Mouse (Mus musculus) ovary, postnatal 10 days (tissue): ENCODE results near the gene Casp9.

Experiments used
- DNase-seq: peaks from one replicate; pipeline ENCODE4 v3.0.0; 2022; ENCODE audit warnings: low spot score

The Casp9 gene

DNA sequence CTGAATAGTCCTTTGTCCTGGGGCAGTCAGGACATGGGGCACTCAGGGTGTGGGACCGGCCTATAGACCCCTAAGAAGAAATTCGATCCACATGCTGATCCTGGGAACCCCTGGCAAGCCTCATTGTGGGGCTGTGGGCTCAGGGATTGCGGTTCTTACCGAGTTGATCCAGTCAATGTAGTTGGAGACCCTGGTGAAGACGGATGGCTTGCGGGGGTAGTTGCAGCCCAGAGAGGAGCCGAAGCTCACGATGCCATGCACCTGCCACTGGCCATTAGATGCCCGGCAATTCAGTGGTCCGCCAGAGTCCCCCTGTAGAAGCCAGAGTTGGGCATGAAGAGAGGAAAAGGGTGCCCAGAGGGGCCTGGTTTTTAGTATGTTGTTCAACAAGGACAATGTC lies 24.3 kb downstream of the Casp9 start:
- DNase-seq: no peak

GRCm38 (mm10) chr4:141818861-141819260 lies 25.4 kb downstream of the Casp9 start:
- DNase-seq: no peak

GRCm38 (mm10) chr4:141819316-141819715 lies 25.9 kb downstream of the Casp9 start:
- DNase-seq: no peak

- DNase-seq: no peak
Observed at GRCm38 (mm10) chr4:141821178-141821577, 27.8 kb downstream of the Casp9 start.

DNA sequence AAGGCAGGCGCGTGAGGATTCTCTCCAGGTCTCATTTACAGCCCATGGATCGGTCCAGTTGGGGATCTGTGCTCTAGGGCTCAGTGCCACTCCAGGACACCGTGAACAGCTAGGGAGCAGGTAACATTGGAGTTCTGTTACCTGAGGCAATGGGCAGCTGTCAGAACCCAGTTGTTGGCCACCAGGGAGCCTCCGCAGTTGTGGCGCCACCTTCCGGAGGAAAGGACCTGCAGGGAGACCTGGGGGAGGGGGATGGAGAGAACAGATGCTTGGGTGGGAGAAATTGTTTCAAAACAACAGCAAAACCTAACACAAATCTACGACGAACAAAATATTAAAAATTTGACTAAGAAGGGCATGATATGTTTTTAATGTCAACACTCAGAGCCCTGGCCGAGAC lies 28.7 kb downstream of the Casp9 start:
- DNase-seq: no peak

DNA sequence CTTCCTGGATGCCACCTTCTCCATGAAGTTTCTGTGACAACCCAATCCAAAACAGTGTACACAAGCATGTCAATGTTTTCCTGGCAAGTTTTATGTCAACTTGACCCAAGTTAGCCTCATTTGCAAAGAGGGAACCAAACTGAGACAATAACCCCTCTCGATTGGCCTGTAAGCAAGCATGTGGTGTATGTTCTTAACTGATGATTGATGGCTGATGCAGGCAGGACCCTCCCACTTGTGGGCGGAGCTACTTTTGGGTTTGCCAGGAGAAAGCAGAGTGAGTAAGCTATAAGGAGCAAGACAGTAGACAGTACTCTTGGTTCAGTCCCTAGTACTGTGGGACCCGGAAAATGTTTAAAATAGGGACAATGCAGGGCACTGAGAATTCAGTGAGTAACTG lies 29.6 kb downstream of the Casp9 start:
- no peak for DNase-seq

GRCm38 (mm10) chr4:141826060-141826459 lies 32.6 kb downstream of the Casp9 start, which contains the start of gene Cela2a:
Gene Cela2a (minus strand): TSS chr4:141826160.
- DNase-seq: no peak

- DNase-seq: no peak
Observed at GRCm38 (mm10) chr4:141827401-141827800, 34.0 kb downstream of the Casp9 start.

- no peak for DNase-seq
Observed at GRCm38 (mm10) chr4:141828177-141828576, 34.8 kb downstream of the Casp9 start.

- DNase-seq: no peak
Observed at GRCm38 (mm10) chr4:141830381-141830780, 37.0 kb downstream of the Casp9 start.

GRCm38 (mm10) chr4:141831361-141831760 lies 37.9 kb downstream of the Casp9 start:
- no peak for DNase-seq

DNA sequence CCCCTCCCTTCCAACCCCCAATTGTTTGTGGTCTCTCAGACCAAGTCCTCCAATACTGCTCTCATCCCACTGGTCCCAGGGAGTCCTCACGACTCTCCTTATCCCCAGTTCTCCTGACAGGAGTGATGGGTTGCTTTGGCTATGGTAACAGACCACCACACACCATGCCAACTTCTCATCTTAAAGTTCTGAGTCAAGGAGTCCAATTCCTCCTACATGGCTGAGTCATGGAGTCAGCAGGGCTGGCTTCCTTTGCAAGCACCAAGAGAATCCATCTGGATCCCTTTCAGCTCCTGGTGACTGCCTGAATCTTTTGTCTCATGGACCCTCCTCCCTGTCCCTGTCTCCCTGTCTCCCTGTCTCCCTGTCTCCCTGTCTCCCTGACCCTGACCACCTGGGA lies 40.5 kb downstream of the Casp9 start:
- no peak for DNase-seq

DNA sequence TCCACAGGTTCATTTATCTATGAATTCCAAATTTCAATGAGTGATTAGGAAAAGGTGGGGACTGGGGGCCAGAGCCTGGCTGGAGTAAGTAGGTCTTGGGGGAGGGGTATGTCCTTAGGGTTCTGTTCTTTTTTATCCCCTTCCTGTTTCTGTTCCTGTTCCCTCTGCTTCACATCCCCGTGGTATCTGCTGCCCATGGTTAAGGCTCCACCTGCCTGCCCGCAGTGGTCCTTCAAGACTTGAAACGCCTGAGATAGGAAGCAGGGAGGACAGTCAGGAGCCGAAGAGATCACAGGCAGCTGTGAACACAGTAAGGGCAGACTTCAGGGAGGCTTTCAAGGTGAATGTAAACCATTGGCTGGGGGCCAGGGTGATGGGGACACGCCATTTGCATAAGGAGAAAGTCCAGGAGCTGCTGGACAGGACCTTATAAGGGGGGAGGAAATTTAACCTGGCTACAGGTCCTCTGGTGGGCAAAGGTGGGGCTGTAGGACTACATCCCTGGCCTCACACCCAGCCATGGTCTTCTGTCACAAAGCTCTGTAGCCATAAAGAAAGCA lies 41.2 kb downstream of the Casp9 start:
- no peak for DNase-seq

DNA sequence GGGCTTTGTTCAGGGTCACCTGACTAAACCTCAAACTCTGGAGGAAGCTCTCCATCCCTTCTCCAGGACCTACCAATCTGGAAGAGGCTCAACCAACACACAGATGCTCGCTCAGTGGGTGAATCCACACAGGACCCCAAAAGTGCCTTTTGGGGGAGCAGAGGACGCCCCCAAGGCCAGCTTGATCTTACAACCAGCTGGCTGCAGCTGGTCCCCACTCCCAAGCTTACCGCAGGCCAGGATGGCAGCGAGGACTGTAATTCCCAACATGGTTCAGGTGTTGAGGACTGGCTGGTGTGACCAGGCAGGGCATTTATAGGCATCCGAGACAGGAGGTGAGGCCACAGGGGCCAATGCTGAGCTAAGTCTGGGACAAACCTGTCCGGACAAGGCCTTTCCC lies 52.6 kb downstream of the Casp9 start, which contains the start of gene Ctrc:
TSS of gene Ctrc (minus strand) at position 361 of the 400 bp plus-strand sequence.
- no peak for DNase-seq

DNA sequence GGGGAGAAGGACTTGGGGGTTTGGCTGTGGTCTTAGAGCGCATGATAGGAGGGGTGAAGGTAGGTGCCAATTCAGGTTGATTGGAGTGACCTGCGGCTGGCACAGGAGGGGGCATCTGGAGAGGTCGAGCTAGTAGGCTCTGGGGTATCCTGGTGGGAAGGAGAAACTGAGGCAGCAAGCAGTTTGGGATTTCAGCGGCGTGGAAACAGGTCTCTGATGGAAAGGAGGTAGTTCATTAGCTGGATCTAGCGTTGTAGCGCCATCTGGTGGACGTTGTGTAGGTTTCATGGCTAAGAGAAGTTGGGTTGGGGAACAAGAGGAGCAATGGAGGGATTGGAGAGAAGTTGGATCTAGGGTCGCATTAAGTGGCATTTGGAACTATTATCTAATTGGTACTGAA lies 60.0 kb downstream of the Casp9 start:
- DNase-seq: no peak

- peak; percentile 71 for DNase-seq
Observed at GRCm38 (mm10) chr4:141857422-141857930, 64.1 kb downstream of the Casp9 start.

GRCm38 (mm10) chr4:141858501-141858900 lies 65.1 kb downstream of the Casp9 start:
- no peak for DNase-seq

DNA sequence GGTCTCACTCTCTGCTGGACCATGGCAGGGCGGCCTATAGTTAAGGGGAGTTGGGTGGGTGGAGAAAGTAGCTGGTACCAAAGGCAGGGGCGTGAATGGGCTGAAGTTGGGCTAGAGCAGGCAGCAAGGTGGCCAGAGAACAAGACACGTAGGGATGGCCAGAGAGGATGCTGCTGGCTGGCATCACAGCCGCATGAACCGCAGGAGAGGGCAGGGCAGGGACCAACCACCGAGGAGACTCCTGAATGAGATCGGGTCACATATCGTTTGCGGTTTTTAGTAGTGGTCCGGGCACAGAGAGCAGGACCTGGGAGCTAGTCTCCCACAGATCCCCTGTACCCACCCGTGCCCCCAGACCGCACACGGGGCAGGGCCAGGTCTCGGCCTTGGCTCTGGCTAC lies 65.9 kb downstream of the Casp9 start:
- no peak for DNase-seq

GRCm38 (mm10) chr4:141860246-141860841 lies 66.9 kb downstream of the Casp9 start:
- no peak for DNase-seq

DNA sequence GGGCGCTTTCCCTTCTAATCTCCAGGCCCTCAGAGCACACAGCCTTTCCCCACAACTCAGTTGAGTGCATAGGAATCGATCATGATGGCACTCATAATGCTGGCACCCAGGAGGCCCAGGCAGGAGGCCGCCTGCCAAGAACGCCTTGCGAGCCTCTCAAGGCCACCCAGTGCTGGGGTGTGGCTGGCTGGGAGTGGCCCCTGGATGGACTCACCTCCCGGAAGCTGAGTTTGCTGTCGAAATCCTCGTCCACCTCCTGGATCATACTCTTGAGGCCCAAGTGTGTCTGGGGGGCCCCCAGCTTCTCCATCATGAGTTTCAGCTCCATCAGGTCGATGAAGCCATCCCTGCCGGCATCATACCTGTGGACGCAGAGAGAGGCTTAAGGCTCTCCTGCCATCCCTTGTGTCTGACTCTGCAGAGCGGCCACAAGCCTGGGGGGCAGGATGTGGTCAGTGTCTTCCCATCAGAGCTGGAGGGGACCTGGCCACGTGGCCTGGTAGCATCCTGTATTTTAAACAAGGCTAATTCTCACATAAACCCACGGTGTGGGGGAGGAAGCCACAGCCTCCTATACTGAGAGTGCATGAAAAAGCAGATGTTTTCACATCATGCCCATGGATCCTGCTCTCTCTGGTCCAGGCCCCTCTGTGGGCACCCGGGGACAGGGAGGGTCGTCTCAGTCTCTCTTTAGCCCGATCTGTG lies 68.3 kb downstream of the Casp9 start:
- no peak for DNase-seq

DNA sequence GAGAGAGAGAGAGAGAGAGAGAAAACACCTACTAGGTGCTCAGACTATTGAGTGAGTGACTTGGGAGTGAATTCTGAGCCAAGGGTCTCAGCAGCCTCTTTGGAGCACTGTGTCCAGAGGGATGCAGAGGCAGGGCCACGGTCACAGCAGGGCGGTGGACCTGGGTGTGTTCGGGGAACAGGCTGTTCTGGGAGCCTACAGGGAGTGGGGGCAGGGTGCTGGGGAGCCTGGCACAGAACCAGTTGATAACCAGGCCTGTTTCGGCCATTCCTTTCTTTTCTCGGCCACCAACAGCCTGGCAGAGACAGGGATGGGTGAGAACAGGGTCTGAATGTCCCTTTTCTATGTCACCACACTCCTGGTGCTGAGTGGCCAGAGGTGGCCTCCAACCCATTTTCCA lies 69.5 kb downstream of the Casp9 start:
- no peak for DNase-seq

DNA sequence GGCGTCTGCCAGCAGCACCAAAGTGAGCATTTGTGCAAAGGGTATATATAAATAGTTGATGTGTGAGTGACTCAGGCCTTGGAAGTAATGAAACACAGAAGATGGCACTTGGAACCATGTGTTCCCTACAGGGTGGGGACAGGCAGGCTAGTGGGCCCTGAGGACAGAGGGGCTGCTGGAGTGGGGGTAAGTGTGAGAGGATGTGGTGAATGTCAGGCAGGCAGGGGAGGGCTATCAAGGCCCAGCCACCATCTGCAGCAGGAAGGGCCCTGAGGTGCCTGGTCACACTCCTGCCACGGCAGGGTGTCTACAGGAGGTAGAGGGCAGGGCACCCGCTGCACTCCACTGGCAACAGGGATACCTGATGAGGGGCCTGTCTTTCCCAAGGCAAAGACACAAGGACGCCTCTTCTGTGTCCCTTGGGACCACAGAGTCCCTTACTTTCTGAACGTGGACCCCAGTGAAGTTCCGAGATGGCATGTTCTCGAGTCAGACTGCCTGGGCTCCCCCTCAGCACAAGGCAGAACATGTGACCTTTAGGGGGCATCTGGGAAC lies 70.4 kb downstream of the Casp9 start:
- DNase-seq: no peak

DNA sequence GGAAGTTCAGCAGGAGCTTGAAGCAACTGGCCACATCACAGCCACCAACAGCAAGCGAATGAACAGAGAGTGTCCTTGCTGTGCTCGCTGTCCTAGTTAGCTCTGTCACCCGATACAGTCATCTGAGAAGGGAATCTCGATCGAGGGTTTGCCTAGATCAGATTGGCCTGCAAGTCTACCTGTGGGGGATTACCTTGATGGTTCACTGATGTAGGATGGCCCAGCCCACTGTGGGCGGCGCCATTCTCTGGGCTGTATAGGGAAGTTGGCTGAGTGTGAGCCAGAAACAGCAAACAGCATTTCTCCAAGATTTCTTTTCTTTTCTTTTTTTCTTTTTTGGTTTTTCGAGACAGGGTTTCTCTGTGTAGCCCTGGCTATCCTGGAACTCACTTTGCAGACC lies 71.1 kb downstream of the Casp9 start:
- no peak for DNase-seq
